Mouse (Mus musculus) spleen, adult 2 months (tissue): Measurements from ENCODE around the gene Gm11213.

Experiments
- CTCF ChIP-seq: fragments of 200-500 bp; IDR thresholded peaks from 2 replicates; pipeline ENCODE4 v1.5.1; 2011; ENCODE audit warnings: mild to moderate bottlenecking, inconsistent platforms; ENCODE audit not compliant: insufficient read depth, insufficient read length, insufficient replicate concordance; ENCODE audit errors: extremely low read depth
- POLR2A ChIP-seq: fragments of 200-500 bp; IDR thresholded peaks from 2 replicates; pipeline ENCODE4 v1.6.1; 2011; ENCODE audit warnings: low read depth, low read length, inconsistent platforms

- TF ChIP-seq CTCF (no peak), POLR2A (no peak)
These were observed 33.5 kb upstream of the Gm11213 start for GRCm38 (mm10) chr4:63638603-63639002.
